Mouse (Mus musculus): ENCODE measurements around the gene Susd4. TPM values are rescaled to one million over a fixed set of nuclear protein-coding genes. Genes with fewer than 3 reads are reported as not detected.

The Susd4 gene
- total and polyA plus RNA-seq, 3 experiments = not detected

- DNase-seq (ENCODE audit: extremely low read depth) = no peak
- Histone ChIP-seq H3K9me3 (replicated peaks; ENCODE audit: low read length) (peaks cover 13% of the 10 kb centered on the region), H3K79me2 (replicated peaks; ENCODE audit: control insufficient read depth, extremely low read depth, insufficient read depth, poor library complexity, severe bottlenecking) (no peaks in the 10 kb centered on the region), H3K4me1 (ENCODE audit: control insufficient read depth in 1 of 2, insufficient read depth in 2 of 2) (no peaks in the 10 kb centered on the region), H3K27me3 (replicated peaks) (no peaks in the 10 kb centered on the region), H3K9ac (ENCODE audit: insufficient read depth, low read depth) (no peak overlapping the region), H3K4me2 (ENCODE audit: insufficient read depth, low read depth, poor library complexity, severe bottlenecking) (no peak overlapping the region), H3K36me3 (replicated peaks in 1 of 2; ENCODE audit: control insufficient read depth in 1 of 2, insufficient read depth in 1 of 2, low read length in 1 of 2) (no peaks in the 10 kb centered on the region), H3K27ac (ENCODE audit: insufficient read depth, low read depth) (no peak overlapping the region), H3K4me3 (replicated peaks in 1 of 3; ENCODE audit: low read depth in 2 of 3, low read length in 2 of 3, poor library complexity in 1 of 3) (no peak overlapping the region)
- dilution Hi-C loops (cut with MboI; ENCODE audit: extremely low pct_ligation_motif_present, extremely low pct_unique_long_range_greater_than_20kb, low sequenced_read_pairs) = no loop called here
- no peak for TF ChIP-seq NRF1 (IDR thresholded peaks at IDR 0.05; ENCODE audit: low read depth, low read length)
- no peak for TF ChIP-seq MXI1 (IDR thresholded peaks at IDR 0.05; ENCODE audit: low read depth, low read length)
- TF ChIP-seq KAT2A (IDR thresholded peaks at IDR 0.05; ENCODE audit: insufficient replicate concordance, low read length) = no peak
- TF ChIP-seq EP300 (IDR thresholded peaks at IDR 0.05; ENCODE audit: low read length) = no peak
- TF ChIP-seq TCF12 (IDR thresholded peaks at IDR 0.05; ENCODE audit: low read depth, low read length) = no peak
- in situ Hi-C loops (cut with MboI; ENCODE audit: low pct_ligation_motif_present, low pct_unique_long_range_greater_than_20kb, low sequenced_read_pairs) = no loop called here
Measured at GRCm38 (mm10) chr1:182878156-182878555, 114.5 kb downstream of the Susd4 start.

- Histone ChIP-seq H3K27me3 (replicated peaks) (no peaks in the 10 kb centered on the region), H3K36me3 (replicated peaks in 1 of 2; ENCODE audit: control insufficient read depth in 1 of 2, insufficient read depth in 1 of 2, low read length in 1 of 2) (no peaks in the 10 kb centered on the region), H3K4me3 (replicated peaks in 1 of 3; ENCODE audit: low read depth in 2 of 3, low read length in 2 of 3, poor library complexity in 1 of 3) (no peak overlapping the region), H3K9ac (ENCODE audit: insufficient read depth, low read depth) (no peak overlapping the region), H3K4me2 (ENCODE audit: insufficient read depth, low read depth, poor library complexity, severe bottlenecking) (no peak overlapping the region), H3K27ac (ENCODE audit: insufficient read depth, low read depth) (no peak overlapping the region), H3K9me3 (replicated peaks; ENCODE audit: low read length) (peaks cover 10% of the 10 kb centered on the region), H3K4me1 (ENCODE audit: control insufficient read depth in 1 of 2, insufficient read depth in 2 of 2) (no peaks in the 10 kb centered on the region), H3K79me2 (replicated peaks; ENCODE audit: control insufficient read depth, extremely low read depth, insufficient read depth, poor library complexity, severe bottlenecking) (no peaks in the 10 kb centered on the region)
- no peak for TF ChIP-seq E2F4 (IDR thresholded peaks at IDR 0.05; ENCODE audit: insufficient replicate concordance, low read depth, low read length)
- no peak for TF ChIP-seq MAFK (IDR thresholded peaks at IDR 0.05; ENCODE audit: insufficient replicate concordance, low read length)
- TF ChIP-seq ZNF384 (IDR thresholded peaks at IDR 0.05; ENCODE audit: low read depth, low read length) = no peak
- TF ChIP-seq CHD1 (IDR thresholded peaks at IDR 0.05; ENCODE audit: low read depth, low read length) = no peak
- no peak for TF ChIP-seq MAZ (IDR thresholded peaks at IDR 0.05; ENCODE audit: low read depth, low read length)
- TF ChIP-seq ELF1 (IDR thresholded peaks at IDR 0.05; ENCODE audit: low read depth, low read length) = no peak
- TF ChIP-seq ZC3H11A (IDR thresholded peaks at IDR 0.05; ENCODE audit: low read depth, low read length) = no peak
- TF ChIP-seq CTCF (conservative IDR thresholded peaks at IDR 0.05 in 1 of 2, IDR thresholded peaks at IDR 0.05 in 1 of 2; ENCODE audit: low read depth in 2 of 2, low read length in 2 of 2) = no peak
- TF ChIP-seq RAD21 (IDR thresholded peaks at IDR 0.05; ENCODE audit: low read depth, low read length) = no peak
- TF ChIP-seq JUN (IDR thresholded peaks at IDR 0.05; ENCODE audit: insufficient read depth, low read depth, low read length) = no peak
- no peak for TF ChIP-seq MAX (IDR thresholded peaks at IDR 0.05; ENCODE audit: low read length)
- no peak for TF ChIP-seq ETS1 (conservative IDR thresholded peaks at IDR 0.05; ENCODE audit: low read depth, low read length)
- no peak for TF ChIP-seq RCOR1 (conservative IDR thresholded peaks at IDR 0.05; ENCODE audit: low read depth, low read length)
- no peak for TF ChIP-seq SIN3A (IDR thresholded peaks at IDR 0.05; ENCODE audit: low read length)
- no peak for TF ChIP-seq USF1 (IDR thresholded peaks at IDR 0.05; ENCODE audit: low read depth, low read length)
- TF ChIP-seq SMC3 (IDR thresholded peaks at IDR 0.05; ENCODE audit: low read depth, low read length) = no peak
- TF ChIP-seq CHD2 (IDR thresholded peaks at IDR 0.05; ENCODE audit: low read length) = no peak
- TF ChIP-seq BHLHE40 (IDR thresholded peaks at IDR 0.05; ENCODE audit: low read depth, low read length) = no peak
- dilution Hi-C loops (cut with MboI; ENCODE audit: extremely low pct_ligation_motif_present, extremely low pct_unique_long_range_greater_than_20kb, low sequenced_read_pairs) (no loop called here), in situ Hi-C loops (cut with MboI; ENCODE audit: low pct_ligation_motif_present, low pct_unique_long_range_greater_than_20kb, low sequenced_read_pairs) (no loop called here)
- no peak for DNase-seq (ENCODE audit: extremely low read depth)
Measured at GRCm38 (mm10) chr1:182878719-182879118, 115.1 kb downstream of the Susd4 start.

Measured in CH12.LX (cell line).